Mouse (Mus musculus) G1E (cell line): ENCODE measurements around the gene Grin2d.

Source experiments
- CTCF ChIP-seq: IDR thresholded peaks from 2 replicates; pipeline ENCODE4 v1.5.1; 2012; ENCODE audit warnings: low read depth, low read length, inconsistent platforms, mixed read lengths
- POLR2AphosphoS5 ChIP-seq: IDR thresholded peaks from 2 replicates; pipeline ENCODE4 v1.6.1; 2012; ENCODE audit warnings: low read depth, low read length, inconsistent platforms; ENCODE audit not compliant: insufficient replicate concordance

DNA sequence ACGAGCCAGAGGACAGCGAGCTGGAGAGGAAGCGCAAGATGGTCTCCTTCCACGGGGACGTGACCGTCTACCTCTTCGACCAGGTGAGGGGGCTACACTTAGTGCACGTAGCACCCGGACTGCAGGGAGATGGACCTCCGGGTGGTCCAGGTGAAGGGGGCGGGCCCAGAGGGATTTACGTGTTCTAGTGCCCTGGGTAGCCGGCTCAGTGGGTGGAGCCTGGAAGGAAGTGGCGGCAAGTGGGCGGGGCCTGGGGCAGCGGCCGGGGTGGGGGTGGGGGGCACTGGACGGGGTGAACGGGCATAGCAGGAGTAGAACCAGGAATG is 79.7 kb downstream of the Grin2d start:
- TF ChIP-seq CTCF = no peak
- no peak for TF ChIP-seq POLR2AphosphoS5
